Mouse (Mus musculus): ENCODE measurements around the gene Sash3. TPM values are rescaled to one million over a fixed set of nuclear protein-coding genes. Genes with fewer than 3 reads are reported as not detected.
"Not testable (repeated sequence)": the region's sequence is repeated elsewhere in the genome, so short reads cannot be mapped to it uniquely, and the experiment has no call there.

Gene Sash3
- total RNA-seq, 2 experiments from 2014 or later = 1.5 to 1.8 TPM

DNA sequence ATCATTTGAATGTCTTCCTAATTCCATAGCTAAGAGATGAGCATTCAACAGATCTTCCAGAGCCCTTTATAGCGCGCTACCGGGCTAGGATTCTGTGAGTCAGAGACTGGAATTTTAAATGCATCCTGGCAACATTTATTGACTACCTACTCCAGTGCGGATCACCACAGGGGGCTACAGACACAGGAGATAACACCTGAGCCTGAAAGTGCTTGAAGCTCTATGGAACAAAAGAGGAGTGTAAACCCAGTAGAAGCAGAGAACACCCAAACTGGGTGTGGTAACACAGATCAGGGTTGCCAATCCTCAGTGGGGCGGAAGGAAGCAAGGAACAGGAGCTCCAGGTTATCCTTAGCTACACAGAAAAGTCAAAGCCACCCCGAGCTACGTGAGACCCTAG is 56.2 kb downstream of the Sash3 start:
- DNase-seq (ENCODE audit: low spot score in 2 of 2) = no peak

DNA sequence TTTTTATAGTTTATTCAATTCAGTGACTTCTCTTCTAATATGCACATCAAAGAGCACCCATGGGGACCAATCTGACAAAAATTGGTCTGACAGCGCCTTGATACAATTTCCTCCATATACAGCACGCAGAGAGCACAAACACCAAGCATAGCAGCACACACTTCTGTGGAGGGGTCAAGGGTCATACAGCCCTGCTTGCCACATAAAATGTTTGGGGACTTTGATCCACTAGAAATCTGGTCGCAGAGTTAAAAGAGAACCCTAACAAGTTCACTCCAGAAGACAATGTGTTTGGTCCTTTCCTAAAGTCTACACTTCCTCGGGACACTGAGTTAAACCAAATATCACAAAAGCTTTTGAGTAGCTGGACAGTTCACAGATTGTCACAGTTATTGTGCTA is 56.8 kb downstream of the Sash3 start:
- no peak for DNase-seq (ENCODE audit: low spot score in 2 of 2)

DNA sequence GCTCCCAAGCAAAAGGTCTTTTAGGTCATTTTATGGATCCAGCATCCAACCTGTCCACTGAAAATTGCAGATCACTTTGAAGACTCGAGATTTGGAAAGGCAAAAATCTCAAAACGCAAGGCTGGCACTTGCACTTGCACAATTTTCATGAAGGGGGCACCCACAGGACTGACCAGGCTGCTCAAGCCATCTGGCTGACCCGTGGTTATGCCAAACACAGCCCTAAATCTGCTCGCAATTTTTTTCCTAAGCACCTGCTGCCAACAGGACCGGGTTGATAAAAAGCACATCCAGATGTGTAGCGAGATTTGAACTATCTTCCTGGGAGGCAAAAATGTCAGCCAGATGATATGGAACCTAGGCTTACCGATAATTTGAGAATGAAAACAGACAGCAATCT is 57.5 kb downstream of the Sash3 start:
- DNase-seq (ENCODE audit: low spot score in 2 of 2) = no peak

DNA sequence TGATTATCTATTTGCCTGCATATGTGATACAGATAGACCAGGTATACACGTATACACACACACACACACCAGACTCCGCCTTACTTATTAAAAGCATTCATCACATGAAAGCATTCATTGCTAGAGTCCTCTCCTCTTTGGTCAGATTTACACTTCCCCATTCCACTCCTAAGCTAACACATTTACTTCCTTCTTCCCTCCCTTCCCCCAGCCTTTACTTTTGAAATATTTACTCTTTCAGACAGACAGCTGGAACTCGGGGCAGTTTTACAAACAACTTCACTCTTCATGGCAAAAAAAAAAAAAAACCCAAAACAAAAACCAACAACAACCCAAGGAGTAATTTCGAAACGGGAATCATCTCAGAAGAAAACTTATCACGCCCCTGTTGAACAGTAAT is 58.2 kb downstream of the Sash3 start:
- no peak for DNase-seq (ENCODE audit: low spot score in 2 of 2)

DNA sequence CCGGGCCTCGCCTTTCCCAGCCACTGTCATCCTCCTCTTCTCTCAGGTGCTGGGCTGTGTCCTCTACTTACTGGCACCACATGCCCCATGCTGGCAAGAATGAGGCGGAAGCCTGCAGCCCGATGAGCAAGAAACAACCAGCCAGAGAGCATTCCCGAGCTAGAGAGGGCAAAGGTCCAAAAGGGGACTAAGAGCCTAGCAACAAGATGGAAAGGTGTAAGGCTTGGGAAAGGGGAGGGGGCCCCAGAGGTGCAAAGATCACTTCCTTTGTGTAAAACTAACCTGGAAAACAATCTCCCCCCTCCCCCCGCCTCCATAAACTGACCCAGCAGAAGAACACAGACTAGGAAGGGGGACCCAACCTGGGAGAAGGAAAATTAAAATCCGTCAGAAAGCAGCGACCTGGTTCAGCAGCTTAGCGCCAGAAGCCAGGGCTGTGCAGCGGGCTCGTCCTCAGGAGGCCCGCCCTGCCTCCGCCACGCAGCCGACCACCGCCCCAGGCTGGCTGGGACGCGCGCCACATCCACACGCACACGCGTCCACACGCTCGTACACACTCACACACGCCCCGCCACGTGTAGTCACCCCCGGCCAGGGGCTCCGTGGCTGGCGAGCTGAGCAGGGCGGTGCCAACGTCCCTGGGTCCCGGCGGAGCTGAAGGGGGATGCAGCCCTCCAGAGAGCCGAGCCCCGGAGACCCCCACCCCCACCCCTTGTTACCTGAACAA is 61.7 kb downstream of the Sash3 start:
- peak; percentile 27 to 40 for DNase-seq (ENCODE audit: low spot score in 2 of 2)

DNA sequence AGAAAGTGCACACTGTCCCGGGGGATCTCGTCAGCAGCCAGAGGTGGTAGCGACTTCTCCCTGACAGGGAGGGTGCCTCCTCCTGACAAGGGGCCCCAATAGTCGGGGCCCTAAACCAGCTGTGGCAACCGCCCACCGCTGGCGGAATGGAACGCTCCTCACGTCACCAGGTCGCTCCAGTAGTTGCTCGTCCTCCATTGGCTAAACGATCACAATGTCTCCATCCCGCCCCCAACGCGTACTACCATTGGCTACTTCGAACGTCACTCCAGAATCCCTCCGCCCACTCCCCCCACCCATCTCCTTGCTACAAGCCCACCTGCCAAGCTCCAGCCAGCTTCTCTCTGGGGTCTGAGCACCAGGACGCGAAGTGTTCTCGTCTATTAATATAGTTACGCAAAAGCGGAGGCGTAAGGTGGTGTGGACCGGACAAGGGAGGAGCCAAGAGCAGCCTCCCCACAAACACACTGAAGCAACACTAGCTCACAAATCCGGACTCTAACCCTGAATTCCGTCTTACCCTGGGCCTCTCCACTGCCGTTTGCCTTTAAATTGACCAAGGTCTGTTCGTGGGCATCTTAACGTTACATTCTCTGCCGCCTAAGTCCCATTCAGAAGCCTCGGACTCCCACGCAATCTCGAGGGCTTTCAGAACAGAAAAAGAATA is 62.4 kb downstream of the Sash3 start, which contains the start of gene Zdhhc9:
TSS of gene Zdhhc9 (minus strand) at position 360 of the 667 bp plus-strand sequence.
- DNase-seq (ENCODE audit: low spot score in 2 of 2) = peak; percentile 70 to 80

DNA sequence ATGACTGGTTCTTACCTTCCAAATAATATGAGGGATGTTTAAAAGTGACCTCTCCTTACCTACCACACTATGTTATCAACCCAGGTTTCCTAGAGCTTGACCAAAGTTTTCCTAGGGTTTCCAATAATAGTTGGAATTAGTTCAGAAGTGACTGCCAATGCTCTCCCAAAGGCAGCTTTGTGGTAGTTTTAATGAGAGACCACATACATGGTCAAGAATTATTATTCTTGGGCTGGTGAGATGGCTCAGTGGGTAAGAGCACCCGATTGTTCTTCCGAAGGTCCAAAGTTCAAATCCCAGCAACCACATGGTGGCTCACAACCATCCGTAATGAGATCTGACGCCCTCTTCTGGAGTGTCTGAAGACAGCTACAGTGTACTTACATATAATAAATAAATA is 63.5 kb downstream of the Sash3 start:
- not testable (repeated sequence) for DNase-seq (ENCODE audit: low spot score in 2 of 2)

Other genes starting within 250 kb of the Sash3 start
- gene Ocrl, start 234.0 kb upstream of the Sash3 start, total RNA-seq (2021) = 10 to 100 TPM; 13.3 to 15.9 TPM
- gene Apln, start 111.6 kb upstream of the Sash3 start, total RNA-seq (2021) = 10 to 100 TPM; 34.6 to 38.0 TPM
- 1 to 10 TPM; 1.5 to 4.0 TPM for gene Xpnpep2, start 37.7 kb upstream of the Sash3 start, total RNA-seq (2021)
- gene Zdhhc9, start 62.4 kb downstream of the Sash3 start, total RNA-seq (2021) = 10 to 100 TPM; 19.7 to 21.4 TPM
- gene Utp14a, start 110.4 kb downstream of the Sash3 start, total RNA-seq (2021) = 10 to 100 TPM; 19.2 to 19.5 TPM
- gene Bcorl1, start 194.9 kb downstream of the Sash3 start, total RNA-seq (2021) = 10 to 100 TPM; 11.1 to 11.2 TPM

Data from gastrocnemius, postnatal 4 days (tissue).